Mouse (Mus musculus): ENCODE data around the gene Sec63. TPM values are rescaled to one million over a fixed set of nuclear protein-coding genes. Genes with fewer than 3 reads are reported as not detected.

Sec63 gene
- polyA plus RNA-seq, 1 experiment from 2014 or later = 17.6 TPM

DNA sequence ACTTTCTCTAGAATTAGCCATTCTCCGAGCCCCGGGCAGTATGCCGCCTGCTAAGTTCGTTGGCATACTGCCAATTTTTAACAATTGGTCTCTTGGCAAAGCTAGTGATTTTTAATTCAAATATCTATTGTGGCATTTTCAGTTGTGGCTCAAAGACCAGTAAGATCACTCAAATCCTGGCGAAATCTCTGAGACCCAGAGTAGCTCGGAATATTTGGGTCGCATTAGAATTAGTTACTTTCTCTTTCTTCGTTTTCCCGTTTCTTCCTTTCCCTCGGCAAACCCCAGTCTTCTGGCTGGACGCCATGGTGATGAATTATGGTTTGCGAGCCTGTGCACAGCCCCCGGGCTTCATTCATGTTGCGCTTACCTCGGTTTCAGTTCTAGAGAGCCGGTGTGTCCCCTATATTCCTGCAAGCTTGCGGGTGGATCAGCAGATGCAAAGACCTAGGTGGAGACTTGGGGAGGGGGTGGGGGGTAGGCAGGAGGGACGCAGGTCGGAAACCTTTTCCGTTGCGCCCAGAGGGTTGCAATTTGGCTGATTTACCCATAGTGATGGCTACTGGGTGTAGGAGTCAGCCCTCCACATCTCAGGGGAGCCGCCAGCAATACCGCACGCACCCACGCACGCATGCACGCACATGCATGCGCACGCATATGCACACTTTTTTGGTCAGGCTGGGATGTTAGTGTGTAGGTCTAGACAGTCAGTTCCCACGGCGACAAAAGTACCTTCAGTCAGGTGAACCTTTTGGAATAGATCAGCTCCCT lies 102.5 kb downstream of the Sec63 start:
- 25% methylated on average over 31 of the region's 31 CpGs for WGBS
- Histone ChIP-seq H3K9ac (replicated peaks; ENCODE audit: low read depth, low read length) (no peak overlapping the region), H3K4me1 (ENCODE audit: control insufficient read depth, insufficient read depth, low read length) (peaks cover 16% of the 10 kb centered on the region), H3K27me3 (ENCODE audit: control insufficient read depth, insufficient read depth, low read length) (no peaks in the 10 kb centered on the region), H3K27ac (ENCODE audit: low read depth, low read length) (peak overlapping the region; percentile 39; the same call in 1 of the 2 replicates), H3K9me3 (ENCODE audit: control insufficient read depth, low read length) (no peaks in the 10 kb centered on the region), H3K36me3 (ENCODE audit: control insufficient read depth, insufficient read depth, low read length) (no peaks in the 10 kb centered on the region), H3K4me3 (ENCODE audit: low read depth, low read length) (peak overlapping the region; percentile 15), H3K4me2 (ENCODE audit: low read depth, low read length) (peak overlapping the region; percentile 55)
- peak; percentile 13; the same call in 1 of the 2 replicates for ATAC-seq (ENCODE audit: low read depth)

DNA sequence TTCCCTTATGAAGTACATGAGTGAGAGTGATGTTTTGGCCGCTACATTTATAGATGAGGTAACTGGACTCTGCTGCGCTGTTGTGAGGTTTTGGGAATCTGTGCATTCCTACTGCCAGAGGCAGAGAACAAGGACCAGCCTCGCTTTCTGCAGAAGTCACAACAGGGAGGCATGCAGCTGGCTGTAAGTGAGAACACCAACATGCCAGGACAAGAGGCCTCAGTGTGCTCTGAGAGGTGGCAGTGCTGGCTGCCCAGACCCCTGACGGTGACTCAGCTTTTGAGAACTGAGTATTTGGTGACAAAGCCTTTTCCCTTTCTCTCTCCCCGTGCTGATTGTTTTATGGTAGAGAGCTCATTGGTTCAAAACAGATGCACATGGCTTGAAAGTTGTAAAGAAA lies 103.4 kb downstream of the Sec63 start:
- no peaks in the 10 kb centered on the region for H3K9me3 ChIP-seq (ENCODE audit: control insufficient read depth, low read length)
- H3K4me2 ChIP-seq (ENCODE audit: low read depth, low read length) = no peak overlapping the region
- H3K27ac ChIP-seq (ENCODE audit: low read depth, low read length) = no peak overlapping the region
- H3K4me1 ChIP-seq (ENCODE audit: control insufficient read depth, insufficient read depth, low read length) = peaks cover 14% of the 10 kb centered on the region
- H3K27me3 ChIP-seq (ENCODE audit: control insufficient read depth, insufficient read depth, low read length) = no peaks in the 10 kb centered on the region
- no peak overlapping the region for H3K9ac ChIP-seq (replicated peaks; ENCODE audit: low read depth, low read length)
- 36% methylated on average over 5 of the region's 5 CpGs for WGBS
- ATAC-seq (ENCODE audit: low read depth) = no peak
- no peak overlapping the region for H3K4me3 ChIP-seq (ENCODE audit: low read depth, low read length)
- H3K36me3 ChIP-seq (ENCODE audit: control insufficient read depth, insufficient read depth, low read length) = no peaks in the 10 kb centered on the region

DNA sequence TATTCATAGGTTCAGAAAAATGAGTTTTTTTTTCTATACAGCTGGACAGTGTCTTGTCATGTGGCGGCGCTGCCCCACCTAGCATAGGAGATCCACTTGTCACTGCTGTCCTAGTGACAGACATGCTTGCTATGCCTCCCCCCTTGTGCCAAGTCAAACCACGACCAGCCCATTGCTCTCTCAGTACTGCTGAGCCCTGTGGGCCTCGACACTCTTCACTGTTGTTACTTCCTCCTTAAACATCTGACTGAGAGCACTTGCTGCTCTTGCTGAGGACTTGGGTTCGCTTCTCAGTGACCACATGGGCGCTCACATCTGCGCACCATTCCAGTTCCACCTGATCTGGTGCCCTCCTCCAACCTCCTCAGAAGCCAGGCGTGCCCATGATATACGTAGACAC lies 107.1 kb downstream of the Sec63 start:
- no peak overlapping the region for H3K4me2 ChIP-seq (ENCODE audit: low read depth, low read length)
- no peaks in the 10 kb centered on the region for H3K9me3 ChIP-seq (ENCODE audit: control insufficient read depth, low read length)
- no peak overlapping the region for H3K4me3 ChIP-seq (ENCODE audit: low read depth, low read length)
- 92% methylated on average over 9 of the region's 9 CpGs for WGBS
- H3K36me3 ChIP-seq (ENCODE audit: control insufficient read depth, insufficient read depth, low read length) = no peaks in the 10 kb centered on the region
- ATAC-seq (ENCODE audit: low read depth) = no peak
- H3K9ac ChIP-seq (replicated peaks; ENCODE audit: low read depth, low read length) = no peak overlapping the region
- H3K4me1 ChIP-seq (ENCODE audit: control insufficient read depth, insufficient read depth, low read length) = peaks cover 9% of the 10 kb centered on the region
- H3K27ac ChIP-seq (ENCODE audit: low read depth, low read length) = no peak overlapping the region
- H3K27me3 ChIP-seq (ENCODE audit: control insufficient read depth, insufficient read depth, low read length) = no peaks in the 10 kb centered on the region

DNA sequence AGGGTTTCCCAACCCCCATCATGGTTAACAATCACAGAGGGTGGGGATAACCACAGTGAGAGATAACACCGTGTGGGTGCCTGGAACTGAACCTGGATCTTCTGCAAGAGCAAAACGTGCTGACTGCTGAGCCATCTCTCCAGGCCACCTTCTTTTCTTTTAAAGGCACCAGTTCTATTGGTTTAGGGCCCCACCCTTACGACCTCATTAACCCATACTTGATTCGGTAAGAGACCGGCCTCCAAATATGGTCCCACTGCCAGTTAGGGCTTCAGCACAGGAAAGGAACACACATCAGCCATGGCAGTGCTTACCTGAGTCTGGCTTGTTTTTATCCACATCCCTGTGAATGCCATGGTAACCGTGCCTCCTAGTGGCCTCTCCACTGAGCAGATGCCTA lies 108.2 kb downstream of the Sec63 start:
- no peak overlapping the region for H3K4me3 ChIP-seq (ENCODE audit: low read depth, low read length)
- 54% methylated on average over 6 of the region's 6 CpGs for WGBS

DNA sequence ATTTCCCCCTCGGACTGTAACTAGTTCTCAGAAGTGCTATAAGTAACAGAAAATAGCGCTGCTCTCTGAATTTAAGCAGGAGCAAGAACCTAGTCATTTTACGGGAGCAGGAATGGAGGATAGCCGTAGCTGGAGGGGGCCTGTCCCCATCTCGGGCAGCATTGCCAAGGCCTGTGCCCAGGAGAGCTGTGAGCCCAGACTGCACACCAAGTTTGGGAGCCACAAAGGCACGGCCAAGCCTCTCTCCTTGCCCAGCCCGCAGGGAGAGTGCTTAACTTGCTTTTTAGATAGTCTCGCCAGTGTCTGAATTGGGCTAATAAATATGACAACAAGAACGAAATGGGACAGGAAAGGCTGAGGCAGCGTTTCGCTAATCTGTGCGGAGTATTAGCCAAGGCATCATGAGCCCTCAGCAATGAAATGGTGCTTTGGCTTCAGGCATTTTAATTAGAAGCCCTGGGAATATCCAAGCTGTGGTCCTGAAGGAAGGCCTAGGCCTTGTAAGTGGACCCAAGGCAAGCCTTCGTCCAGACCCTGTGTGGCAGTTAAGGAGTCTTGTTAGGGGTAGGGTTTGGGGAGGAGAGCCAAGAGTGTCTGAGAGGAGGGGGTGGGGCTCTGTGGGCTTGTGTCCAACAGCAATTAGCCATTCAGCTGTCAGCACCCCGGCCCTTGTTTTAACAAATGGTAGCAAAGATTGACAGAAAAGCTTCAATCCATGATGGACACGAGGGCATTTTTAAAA lies 111.1 kb downstream of the Sec63 start:
- WGBS = 48% methylated on average over 15 of the region's 15 CpGs
- no peak overlapping the region for H3K9ac ChIP-seq (replicated peaks; ENCODE audit: low read depth, low read length)
- no peaks in the 10 kb centered on the region for H3K27me3 ChIP-seq (ENCODE audit: control insufficient read depth, insufficient read depth, low read length)
- H3K27ac ChIP-seq (ENCODE audit: low read depth, low read length) = no peak overlapping the region
- 0 out of 2 replicates have a peak, but pooled peaks cover 4% of the 10 kb centered on the region for H3K4me1 ChIP-seq (ENCODE audit: control insufficient read depth, insufficient read depth, low read length)
- ATAC-seq (ENCODE audit: low read depth) = peak; percentile 71
- no peaks in the 10 kb centered on the region for H3K9me3 ChIP-seq (ENCODE audit: control insufficient read depth, low read length)
- H3K4me3 ChIP-seq (ENCODE audit: low read depth, low read length) = no peak overlapping the region
- no peaks in the 10 kb centered on the region for H3K36me3 ChIP-seq (ENCODE audit: control insufficient read depth, insufficient read depth, low read length)
- H3K4me2 ChIP-seq (ENCODE audit: low read depth, low read length) = no peak overlapping the region

More for the DNA sequence above, 108.2 kb downstream of the Sec63 start:
- Histone ChIP-seq H3K9me3 (ENCODE audit: control insufficient read depth, low read length) (no peaks in the 10 kb centered on the region), H3K27me3 (ENCODE audit: control insufficient read depth, insufficient read depth, low read length) (no peaks in the 10 kb centered on the region), H3K27ac (ENCODE audit: low read depth, low read length) (no peak overlapping the region), H3K9ac (replicated peaks; ENCODE audit: low read depth, low read length) (no peak overlapping the region), H3K36me3 (ENCODE audit: control insufficient read depth, insufficient read depth, low read length) (no peaks in the 10 kb centered on the region), H3K4me1 (ENCODE audit: control insufficient read depth, insufficient read depth, low read length) (0 out of 2 replicates have a peak, but pooled peaks cover 4% of the 10 kb centered on the region), H3K4me2 (ENCODE audit: low read depth, low read length) (no peak overlapping the region)
- ATAC-seq (ENCODE audit: low read depth) = no peak

DNA sequence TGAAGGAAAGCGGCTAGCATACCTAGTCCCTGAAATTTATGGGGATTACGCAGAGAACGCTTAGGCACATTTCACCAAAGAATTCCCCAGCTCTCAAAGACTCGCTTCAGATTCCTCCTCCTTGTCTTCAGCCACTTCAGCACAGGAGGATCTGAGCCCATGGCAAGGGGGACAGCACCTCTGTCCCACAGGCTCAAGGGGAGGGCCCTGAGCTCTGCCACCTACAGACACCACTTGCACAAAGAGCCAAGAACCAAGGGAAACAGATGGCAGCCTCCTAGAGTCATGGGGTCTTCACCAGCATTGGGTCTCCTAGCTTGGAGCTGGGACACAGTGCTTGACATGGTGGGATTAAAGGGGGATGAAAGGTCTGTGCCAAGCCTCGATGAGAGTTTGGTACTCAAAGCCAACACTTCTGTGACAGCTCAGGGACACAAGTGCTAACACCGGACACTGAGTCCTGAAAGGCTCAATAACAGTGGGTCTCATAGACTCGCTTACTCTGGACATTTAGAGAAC lies 111.8 kb downstream of the Sec63 start:
- Histone ChIP-seq H3K36me3 (ENCODE audit: control insufficient read depth, insufficient read depth, low read length) (no peaks in the 10 kb centered on the region), H3K4me3 (ENCODE audit: low read depth, low read length) (no peak overlapping the region), H3K27me3 (ENCODE audit: control insufficient read depth, insufficient read depth, low read length) (no peaks in the 10 kb centered on the region), H3K27ac (ENCODE audit: low read depth, low read length) (no peak overlapping the region), H3K9me3 (ENCODE audit: control insufficient read depth, low read length) (no peaks in the 10 kb centered on the region), H3K9ac (replicated peaks; ENCODE audit: low read depth, low read length) (no peak overlapping the region), H3K4me2 (ENCODE audit: low read depth, low read length) (no peak overlapping the region), H3K4me1 (ENCODE audit: control insufficient read depth, insufficient read depth, low read length) (0 out of 2 replicates have a peak, but pooled peaks cover 4% of the 10 kb centered on the region)
- 73% methylated on average over 7 of the region's 7 CpGs for WGBS
- no peak for ATAC-seq (ENCODE audit: low read depth)

DNA sequence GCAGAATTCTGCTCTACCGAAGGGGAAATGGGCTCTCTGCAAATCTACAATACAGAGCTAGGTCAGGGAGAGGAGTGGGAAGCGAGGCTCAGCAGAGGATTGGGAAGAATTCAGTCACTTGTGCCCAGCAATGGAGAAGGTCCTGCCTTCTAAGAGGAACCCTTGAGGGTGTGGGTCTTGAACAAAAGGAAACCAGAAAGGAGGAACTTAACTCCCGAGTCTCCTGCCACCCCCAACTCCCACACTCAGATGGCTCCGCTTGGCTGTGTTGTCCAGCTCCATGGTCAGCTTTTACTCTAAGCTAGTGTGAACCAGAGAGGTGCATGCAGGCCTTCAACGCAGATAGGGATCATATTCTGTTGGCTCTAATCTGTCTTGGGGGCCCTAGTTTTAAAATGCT lies 114.9 kb downstream of the Sec63 start:
- no peak overlapping the region for H3K27ac ChIP-seq (ENCODE audit: low read depth, low read length)
- 80% methylated on average over 5 of the region's 5 CpGs for WGBS
- H3K4me1 ChIP-seq (ENCODE audit: control insufficient read depth, insufficient read depth, low read length) = 0 out of 2 replicates have a peak, but pooled peaks cover 4% of the 10 kb centered on the region
- H3K9me3 ChIP-seq (ENCODE audit: control insufficient read depth, low read length) = no peaks in the 10 kb centered on the region
- H3K9ac ChIP-seq (replicated peaks; ENCODE audit: low read depth, low read length) = no peak overlapping the region
- no peaks in the 10 kb centered on the region for H3K36me3 ChIP-seq (ENCODE audit: control insufficient read depth, insufficient read depth, low read length)
- H3K4me3 ChIP-seq (ENCODE audit: low read depth, low read length) = no peak overlapping the region
- no peaks in the 10 kb centered on the region for H3K27me3 ChIP-seq (ENCODE audit: control insufficient read depth, insufficient read depth, low read length)
- no peak overlapping the region for H3K4me2 ChIP-seq (ENCODE audit: low read depth, low read length)
- ATAC-seq (ENCODE audit: low read depth) = no peak

DNA sequence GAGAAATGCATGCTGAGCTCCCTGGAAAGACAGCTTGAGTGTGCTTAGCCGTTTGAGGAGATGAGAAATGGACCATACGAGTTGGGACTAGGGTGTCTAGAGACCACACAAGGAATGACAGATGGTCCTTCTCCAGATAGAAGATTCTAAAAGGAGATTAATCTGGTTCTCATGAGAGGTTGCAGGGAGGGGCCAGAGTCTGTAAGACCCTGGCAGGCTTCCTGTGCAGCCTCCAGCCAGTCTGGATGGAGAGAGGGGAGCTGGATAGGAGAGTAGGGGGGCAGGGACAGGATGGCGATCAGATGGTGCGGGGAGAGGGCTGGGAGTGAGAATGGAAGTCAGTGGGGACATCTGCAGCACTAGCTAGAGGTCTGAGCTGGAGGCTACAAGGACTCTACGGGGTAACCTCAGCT lies 118.0 kb downstream of the Sec63 start:
- no peaks in the 10 kb centered on the region for H3K9me3 ChIP-seq (ENCODE audit: control insufficient read depth, low read length)
- no peak overlapping the region for H3K9ac ChIP-seq (replicated peaks; ENCODE audit: low read depth, low read length)
- H3K4me2 ChIP-seq (ENCODE audit: low read depth, low read length) = no peak overlapping the region
- no peak overlapping the region for H3K4me3 ChIP-seq (ENCODE audit: low read depth, low read length)
- 67% methylated on average over 5 of the region's 5 CpGs for whole genome bisulfite sequencing
- H3K4me1 ChIP-seq (ENCODE audit: control insufficient read depth, insufficient read depth, low read length) = no peaks in the 10 kb centered on the region
- H3K36me3 ChIP-seq (ENCODE audit: control insufficient read depth, insufficient read depth, low read length) = no peaks in the 10 kb centered on the region
- no peaks in the 10 kb centered on the region for H3K27me3 ChIP-seq (ENCODE audit: control insufficient read depth, insufficient read depth, low read length)
- ATAC-seq (ENCODE audit: low read depth) = no peak
- no peak overlapping the region for H3K27ac ChIP-seq (ENCODE audit: low read depth, low read length)

DNA sequence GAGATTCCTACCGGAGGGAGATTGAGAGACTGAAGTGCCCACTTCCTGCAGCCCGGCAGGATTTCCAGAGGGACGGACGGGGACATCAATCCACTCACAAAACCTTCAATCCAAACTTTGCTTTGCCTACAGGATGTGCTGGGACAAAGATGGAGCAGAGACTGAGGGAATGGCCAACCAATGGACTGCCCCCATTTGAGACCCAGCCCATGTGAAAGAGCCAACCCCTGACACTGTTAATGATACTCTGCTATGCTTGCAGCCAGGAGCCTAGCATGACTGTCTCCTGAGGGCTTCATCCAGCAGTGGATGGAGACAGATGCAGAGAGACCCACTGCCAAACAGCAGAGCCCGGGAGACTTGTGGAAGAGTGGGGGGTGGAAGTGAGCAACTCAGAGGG lies 118.4 kb downstream of the Sec63 start:
- 81% methylated on average over 5 of the region's 5 CpGs for WGBS
- Histone ChIP-seq H3K36me3 (ENCODE audit: control insufficient read depth, insufficient read depth, low read length) (no peaks in the 10 kb centered on the region), H3K4me2 (ENCODE audit: low read depth, low read length) (no peak overlapping the region), H3K9me3 (ENCODE audit: control insufficient read depth, low read length) (no peaks in the 10 kb centered on the region), H3K27me3 (ENCODE audit: control insufficient read depth, insufficient read depth, low read length) (no peaks in the 10 kb centered on the region), H3K4me3 (ENCODE audit: low read depth, low read length) (no peak overlapping the region), H3K4me1 (ENCODE audit: control insufficient read depth, insufficient read depth, low read length) (no peaks in the 10 kb centered on the region), H3K27ac (ENCODE audit: low read depth, low read length) (no peak overlapping the region), H3K9ac (replicated peaks; ENCODE audit: low read depth, low read length) (no peak overlapping the region)
- ATAC-seq (ENCODE audit: low read depth) = no peak
